Mouse (Mus musculus) right cerebral cortex, postnatal 14 days (tissue): Measurements from ENCODE around the gene Dpp7.

Experiments
- DNase-seq: peaks from one replicate; pipeline ENCODE4 v3.0.0; 2022

Gene Dpp7

GRCm38 (mm10) chr2:25310180-25310579 lies 46.0 kb downstream of the Dpp7 start:
- DNase-seq = no peak

- DNase-seq = no peak
Measured at GRCm38 (mm10) chr2:25305587-25306359, 50.4 kb downstream of the Dpp7 start.

- DNase-seq = peak; percentile 35
Measured at GRCm38 (mm10) chr2:25304657-25305541, 51.3 kb downstream of the Dpp7 start.

GRCm38 (mm10) chr2:25303931-25304656 lies 52.1 kb downstream of the Dpp7 start:
- no peak for DNase-seq

- no peak for DNase-seq
Measured at GRCm38 (mm10) chr2:25303452-25303851, 52.7 kb downstream of the Dpp7 start.
